24 mouse cellular contexts compared by ENCODE assay signal in the genomic region with DNA sequence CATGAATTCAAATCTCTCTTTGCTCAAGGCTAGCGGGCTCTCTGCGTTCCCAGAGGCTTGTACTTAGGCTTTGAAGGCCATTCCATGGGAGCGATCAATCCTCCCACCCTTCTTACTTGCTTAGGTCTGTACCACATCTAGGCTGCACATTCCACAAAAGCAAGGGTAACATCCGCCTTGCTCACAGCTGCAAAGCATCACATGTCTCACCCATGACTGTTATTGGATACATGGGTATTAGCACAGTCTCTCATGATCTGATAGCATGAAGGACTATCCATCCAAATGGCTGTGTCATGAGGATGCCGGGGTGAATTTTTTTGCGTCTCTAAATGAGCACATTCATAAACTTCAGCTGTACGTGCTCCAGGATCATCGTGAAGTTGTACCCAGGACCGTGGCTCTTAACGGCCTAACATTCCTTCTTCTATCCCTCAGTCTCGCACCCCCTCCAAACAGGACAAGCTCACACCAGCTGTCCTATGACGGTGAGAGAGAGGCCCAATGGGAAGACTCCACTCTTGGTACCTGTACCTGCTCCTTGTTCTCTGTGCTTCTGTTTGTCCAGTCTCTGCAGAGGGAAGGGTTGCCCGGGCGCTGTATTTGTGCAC. TPM values are rescaled to one million over a fixed set of nuclear protein-coding genes. Genes with fewer than 3 reads are reported as not detected.
DNase-seq lines count a peak whose midpoint lies in the region; ATAC-seq lines count a peak whose summit lies in the region.
"Had no signal": no experiment of that assay in that cellular context is flagged by ENCODE, and none has a peak within 500 bp of the region (broad histone marks: within the 10 kb centered on the region; RNA-seq: fewer than 3 reads in every experiment).

No protein-coding gene starts in this region.

- WGBS in kidney, embryonic 16.5 days: 78% methylated on average over 14 of the region's 14 CpGs
- WGBS in lung, embryonic 16.5 days: 71% methylated on average over 14 of the region's 14 CpGs
- 84% methylated on average over 14 of the region's 14 CpGs for WGBS in limb, embryonic 13.5 days

- no peak overlapping the region for H3K9ac ChIP-seq in kidney, embryonic 16.5 days (replicated peaks; ENCODE audit: low read length)
- H3K9ac ChIP-seq in lung, embryonic 16.5 days (ENCODE audit: low read length): no peak overlapping the region
- H3K9ac ChIP-seq in limb, embryonic 13.5 days: no peak overlapping the region
- H3K9ac ChIP-seq: forebrain, embryonic 13.5 days; intestine, embryonic 15.5 days; midbrain, embryonic 15.5 days; neural tube, embryonic 13.5 days had no signal

- no peaks in the 10 kb centered on the region for H3K4me1 ChIP-seq in kidney, embryonic 16.5 days (ENCODE audit: insufficient read depth, low read length)
- peaks cover 3% of the 10 kb centered on the region; the same call in 1 of the 2 replicates for H3K4me1 ChIP-seq in lung, embryonic 16.5 days (replicated peaks; ENCODE audit: control insufficient read depth, insufficient read depth, low read length)
- no peaks in the 10 kb centered on the region for H3K4me1 ChIP-seq in limb, embryonic 13.5 days
- H3K4me1 ChIP-seq: forebrain, embryonic 13.5 days; intestine, embryonic 15.5 days; midbrain, embryonic 15.5 days; neural tube, embryonic 13.5 days had no signal

- H3K4me2 ChIP-seq in kidney, embryonic 16.5 days (replicated peaks; ENCODE audit: low read depth, low read length): no peak overlapping the region
- no peak overlapping the region for H3K4me2 ChIP-seq in lung, embryonic 16.5 days (ENCODE audit: low read depth, low read length)
- no peak overlapping the region for H3K4me2 ChIP-seq in limb, embryonic 13.5 days (replicated peaks)
- H3K4me2 ChIP-seq: forebrain, embryonic 13.5 days; heart, embryonic 11.5 days; intestine, embryonic 15.5 days; midbrain, embryonic 15.5 days; neural tube, embryonic 13.5 days had no signal

- H3K9me3 ChIP-seq in kidney, embryonic 16.5 days (ENCODE audit: low read length): no peaks in the 10 kb centered on the region
- H3K9me3 ChIP-seq in lung, embryonic 16.5 days (ENCODE audit: control insufficient read depth, low read length): no peaks in the 10 kb centered on the region
- no peaks in the 10 kb centered on the region for H3K9me3 ChIP-seq in limb, embryonic 13.5 days
- H3K9me3 ChIP-seq: forebrain, embryonic 13.5 days; hindbrain, embryonic 10.5 days; intestine, embryonic 15.5 days; megakaryocyte, embryonic 14.5 days; midbrain, embryonic 15.5 days; neural tube, embryonic 13.5 days had no signal

- no peak overlapping the region for H3K27ac ChIP-seq in kidney, embryonic 16.5 days (ENCODE audit: low read length)
- H3K27ac ChIP-seq in lung, embryonic 16.5 days (ENCODE audit: low read length): no peak overlapping the region
- H3K27ac ChIP-seq in limb, embryonic 13.5 days: no peak overlapping the region
- H3K27ac ChIP-seq: forebrain, embryonic 13.5 days; gastrocnemius, adult 2 months; hindbrain, embryonic 10.5 days; intestine, embryonic 15.5 days; midbrain, embryonic 15.5 days; neural tube, embryonic 13.5 days had no signal

- no peaks in the 10 kb centered on the region for H3K36me3 ChIP-seq in kidney, embryonic 16.5 days (ENCODE audit: insufficient read depth, low read length)
- no peaks in the 10 kb centered on the region for H3K36me3 ChIP-seq in lung, embryonic 16.5 days (ENCODE audit: control insufficient read depth, insufficient read depth, low read length)
- H3K36me3 ChIP-seq in limb, embryonic 13.5 days: no peaks in the 10 kb centered on the region
- H3K36me3 ChIP-seq: hindbrain, embryonic 10.5 days; intestine, embryonic 15.5 days; midbrain, embryonic 15.5 days; neural tube, embryonic 13.5 days had no signal

- no peak overlapping the region for H3K4me3 ChIP-seq in kidney, embryonic 16.5 days (ENCODE audit: low read length)
- H3K4me3 ChIP-seq in lung, embryonic 16.5 days (ENCODE audit: low read length): no peak overlapping the region
- H3K4me3 ChIP-seq in limb, embryonic 13.5 days: no peak overlapping the region
- H3K4me3 ChIP-seq: erythroblast, embryonic 14.5 days; forebrain, embryonic 13.5 days; hindbrain, embryonic 10.5 days; intestine, embryonic 15.5 days; megakaryocyte, embryonic 14.5 days; midbrain, embryonic 15.5 days; myocyte; neural tube, embryonic 13.5 days had no signal

- DNase-seq in kidney, postnatal 10 days: peak; percentile 35
- DNase-seq in lung, adult 18-20 months: no peak
- DNase-seq in lung, postnatal 36 days: peak; percentile 24
- DNase-seq in gastrocnemius, postnatal 14 days: no peak
- DNase-seq: adrenal gland, adult 8-10 months; cerebellum, adult 11-12 months; cerebellum, postnatal 10 days; gastrocnemius, adult 2 months; retina, postnatal 1 day; thymus, postnatal 25 days had no signal

- H3K27me3 ChIP-seq in kidney, embryonic 16.5 days (ENCODE audit: insufficient read depth, low read length): no peaks in the 10 kb centered on the region
- H3K27me3 ChIP-seq in lung, embryonic 16.5 days (ENCODE audit: control insufficient read depth, insufficient read depth, low read depth, low read length): no peaks in the 10 kb centered on the region
- no peaks in the 10 kb centered on the region for H3K27me3 ChIP-seq in limb, embryonic 13.5 days
- H3K27me3 ChIP-seq: forebrain, embryonic 13.5 days; intestine, embryonic 15.5 days; midbrain, embryonic 15.5 days; neural tube, embryonic 13.5 days had no signal

- no peak for ATAC-seq in kidney, embryonic 16.5 days (ENCODE audit: low FRiP score, low TSS enrichment)
- peak; percentile 78 for ATAC-seq in lung, embryonic 16.5 days (ENCODE audit: low read depth)
- ATAC-seq in limb, embryonic 13.5 days (ENCODE audit: low FRiP score, low read depth): peak; percentile 74
- ATAC-seq: activated CD4-positive, CD25-positive, alpha-beta regulatory T cell, adult 4 months; forebrain, embryonic 13.5 days; hindbrain, embryonic 16.5 days; intestine, embryonic 15.5 days; midbrain, embryonic 15.5 days had no signal

- intact Hi-C loops in gastrocnemius, postnatal 14 days (cut with DNase I; ENCODE audit: low total_unique reads): no loop called here

RNA-seq across cellular contexts. Expression of a gene that starts 22.0 kb away (rescaled TPM):
- 91.8 and 99.5 TPM in 2 replicates for polyA plus RNA-seq in kidney, embryonic 16.5 days (2015; fragmentation: Nextera tagmentation; extraction: Ambion mirVana)
- 101 and 105 TPM in 2 replicates for polyA plus RNA-seq in lung, embryonic 16.5 days (2015; fragmentation: Nextera tagmentation; extraction: Ambion mirVana)
- polyA plus RNA-seq in limb, embryonic 13.5 days (2015; fragmentation: Nextera tagmentation; extraction: Ambion mirVana): 243 and 263 TPM in 2 replicates
- 10 to 100 TPM; 44.0 to 51.5 TPM for total RNA-seq in gastrocnemius, postnatal 14 days (2021)

RNA-seq across cellular contexts. Expression of a gene that starts 25.9 kb away (rescaled TPM):
- 7.4 and 8.9 TPM in 2 replicates for polyA plus RNA-seq in kidney, embryonic 16.5 days (2015; fragmentation: Nextera tagmentation; extraction: Ambion mirVana)
- 8.6 and 9.6 TPM in 2 replicates for polyA plus RNA-seq in lung, embryonic 16.5 days (2015; fragmentation: Nextera tagmentation; extraction: Ambion mirVana)
- polyA plus RNA-seq in limb, embryonic 13.5 days (2015; fragmentation: Nextera tagmentation; extraction: Ambion mirVana): 6.4 and 6.8 TPM in 2 replicates
- 1 to 10 TPM; 1.1 to 1.2 TPM for total RNA-seq in gastrocnemius, postnatal 14 days (2021)

Comparison
In these comparisons a context has a peak if more than half of its experiments do, and no peak if none do; other contexts are left out.
1. DNase-seq: peak in kidney, postnatal 10 days (single experiment) and lung, postnatal 36 days (single experiment); none in lung, adult 18-20 months (0 of 2) and gastrocnemius, postnatal 14 days (single experiment).